Mouse (Mus musculus): ENCODE results near the gene Bloc1s3. TPM values are rescaled to one million over a fixed set of nuclear protein-coding genes. Genes with fewer than 3 reads are reported as not detected.

Gene Bloc1s3
- polyA plus RNA-seq, 1 experiment: 3.7 TPM

DNA sequence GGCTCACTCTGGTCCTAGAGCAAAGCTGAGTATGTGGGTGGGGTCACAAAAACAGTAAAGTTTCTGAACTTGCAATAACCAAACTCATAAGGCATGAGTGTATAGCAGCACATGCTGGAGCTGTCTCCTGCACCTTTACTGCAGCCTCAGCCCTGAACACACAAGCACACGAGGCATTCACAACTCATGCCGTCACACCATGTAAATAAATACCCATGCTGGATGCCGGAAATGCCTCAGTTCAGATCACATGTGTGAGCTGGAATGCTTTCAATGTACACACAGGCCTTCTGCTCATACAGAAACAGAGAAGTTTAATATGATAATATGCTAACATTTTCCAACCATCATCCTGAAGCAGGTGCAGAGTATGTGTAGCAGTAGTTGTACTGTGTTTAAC lies 37.8 kb upstream of the Bloc1s3 start:
- no peaks in the 10 kb centered on the region for H3K27me3 ChIP-seq (ENCODE audit: control insufficient read depth, insufficient read depth, low read length)
- no peak overlapping the region for H3K4me3 ChIP-seq (ENCODE audit: control insufficient read depth, low read depth, low read length)
- no peaks in the 10 kb centered on the region for H3K36me3 ChIP-seq (ENCODE audit: control insufficient read depth, insufficient read depth, low read length)
- TF ChIP-seq CTCF (IDR thresholded peaks at IDR 0.05; ENCODE audit: control insufficient read depth, insufficient read depth, insufficient replicate concordance, low read depth, low read length) (no peak), POLR2A (IDR thresholded peaks at IDR 0.05; ENCODE audit: control insufficient read depth, low read depth, low read length) (no peak)
- peaks cover 4% of the 10 kb centered on the region for H3K4me1 ChIP-seq (ENCODE audit: control insufficient read depth, insufficient read depth, low read length)
- H3K27ac ChIP-seq (ENCODE audit: control insufficient read depth, insufficient read depth, low read depth, low read length): no peak overlapping the region

DNA sequence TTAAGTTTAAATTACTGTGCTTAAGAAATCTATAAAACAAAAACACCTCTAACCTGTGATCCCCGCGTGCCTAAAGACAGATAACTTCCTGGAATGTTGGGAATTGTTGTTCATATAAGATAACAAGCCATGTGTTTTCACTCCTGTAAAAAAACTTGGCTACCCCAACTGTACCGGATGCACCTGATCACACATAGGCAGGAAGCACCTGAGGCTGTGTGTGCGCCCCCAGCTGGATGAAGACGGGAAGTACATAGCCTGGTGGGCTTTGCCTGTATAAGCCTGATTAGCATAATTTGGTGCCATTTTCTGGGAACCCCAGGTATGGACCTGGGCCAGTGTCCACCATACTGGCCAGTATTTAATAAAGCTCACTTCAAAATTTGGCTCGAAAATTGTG lies 35.4 kb upstream of the Bloc1s3 start:
- no peak overlapping the region for H3K4me3 ChIP-seq (ENCODE audit: control insufficient read depth, low read depth, low read length)
- peaks cover 4% of the 10 kb centered on the region for H3K4me1 ChIP-seq (ENCODE audit: control insufficient read depth, insufficient read depth, low read length)
- H3K36me3 ChIP-seq (ENCODE audit: control insufficient read depth, insufficient read depth, low read length): no peaks in the 10 kb centered on the region
- H3K27me3 ChIP-seq (ENCODE audit: control insufficient read depth, insufficient read depth, low read length): no peaks in the 10 kb centered on the region
- TF ChIP-seq POLR2A (IDR thresholded peaks at IDR 0.05; ENCODE audit: control insufficient read depth, low read depth, low read length): no peak
- TF ChIP-seq CTCF (IDR thresholded peaks at IDR 0.05; ENCODE audit: control insufficient read depth, insufficient read depth, insufficient replicate concordance, low read depth, low read length): peak; percentile 40; the same call in 1 of the 2 replicates
- no peak overlapping the region for H3K27ac ChIP-seq (ENCODE audit: control insufficient read depth, insufficient read depth, low read depth, low read length)

DNA sequence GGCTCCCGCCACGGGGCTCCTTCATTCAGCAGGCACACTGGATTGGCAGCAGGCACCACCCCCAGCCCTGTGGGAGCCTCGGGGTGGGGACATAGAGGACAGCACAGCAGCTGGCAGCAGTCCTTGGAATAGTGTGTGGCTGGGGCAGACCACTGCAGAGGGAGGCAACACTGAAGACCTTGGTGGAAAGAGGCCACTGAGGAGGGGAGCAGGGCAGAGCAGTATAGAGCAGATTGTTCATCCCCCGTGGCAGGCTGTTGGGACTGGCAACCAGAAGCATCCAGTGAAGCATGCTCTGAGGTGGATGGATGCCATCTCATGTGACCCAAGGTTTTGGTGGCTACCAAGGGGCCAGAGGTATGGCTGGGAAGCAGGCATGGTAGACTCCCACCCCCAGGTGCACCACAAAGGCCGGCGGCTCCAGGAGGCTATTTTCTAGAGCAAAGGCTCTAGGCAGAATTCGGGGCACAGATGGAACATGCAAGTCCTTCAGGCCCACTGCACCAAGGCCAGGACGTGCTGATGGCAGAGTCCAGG lies 34.1 kb upstream of the Bloc1s3 start:
- Histone ChIP-seq H3K4me3 (ENCODE audit: control insufficient read depth, low read depth, low read length) (no peak overlapping the region), H3K27me3 (ENCODE audit: control insufficient read depth, insufficient read depth, low read length) (no peaks in the 10 kb centered on the region), H3K27ac (ENCODE audit: control insufficient read depth, insufficient read depth, low read depth, low read length) (no peak overlapping the region), H3K4me1 (ENCODE audit: control insufficient read depth, insufficient read depth, low read length) (peaks cover 4% of the 10 kb centered on the region), H3K36me3 (ENCODE audit: control insufficient read depth, insufficient read depth, low read length) (no peaks in the 10 kb centered on the region)
- TF ChIP-seq CTCF (IDR thresholded peaks at IDR 0.05; ENCODE audit: control insufficient read depth, insufficient read depth, insufficient replicate concordance, low read depth, low read length) (no peak), POLR2A (IDR thresholded peaks at IDR 0.05; ENCODE audit: control insufficient read depth, low read depth, low read length) (no peak)

- Histone ChIP-seq H3K27ac (ENCODE audit: control insufficient read depth, insufficient read depth, low read depth, low read length) (no peak overlapping the region), H3K4me1 (ENCODE audit: control insufficient read depth, insufficient read depth, low read length) (peaks cover 4% of the 10 kb centered on the region), H3K27me3 (ENCODE audit: control insufficient read depth, insufficient read depth, low read length) (no peaks in the 10 kb centered on the region), H3K36me3 (ENCODE audit: control insufficient read depth, insufficient read depth, low read length) (no peaks in the 10 kb centered on the region), H3K4me3 (ENCODE audit: control insufficient read depth, low read depth, low read length) (no peak overlapping the region)
- TF ChIP-seq CTCF (IDR thresholded peaks at IDR 0.05; ENCODE audit: control insufficient read depth, insufficient read depth, insufficient replicate concordance, low read depth, low read length) (no peak), POLR2A (IDR thresholded peaks at IDR 0.05; ENCODE audit: control insufficient read depth, low read depth, low read length) (no peak)
Observed at GRCm38 (mm10) chr7:19541681-19542154, 33.6 kb upstream of the Bloc1s3 start.

- no peaks in the 10 kb centered on the region for H3K36me3 ChIP-seq (ENCODE audit: control insufficient read depth, insufficient read depth, low read length)
Observed at GRCm38 (mm10) chr7:19540771-19541566, 32.8 kb upstream of the Bloc1s3 start.

GRCm38 (mm10) chr7:19534676-19535075 lies 26.5 kb upstream of the Bloc1s3 start:
- no peaks in the 10 kb centered on the region for H3K27me3 ChIP-seq (ENCODE audit: control insufficient read depth, insufficient read depth, low read length)
- H3K4me3 ChIP-seq (ENCODE audit: control insufficient read depth, low read depth, low read length): no peak overlapping the region
- no peak overlapping the region for H3K27ac ChIP-seq (ENCODE audit: control insufficient read depth, insufficient read depth, low read depth, low read length)
- no peak for TF ChIP-seq CTCF (IDR thresholded peaks at IDR 0.05; ENCODE audit: control insufficient read depth, insufficient read depth, insufficient replicate concordance, low read depth, low read length)
- TF ChIP-seq POLR2A (IDR thresholded peaks at IDR 0.05; ENCODE audit: control insufficient read depth, low read depth, low read length): no peak
- no peaks in the 10 kb centered on the region for H3K4me1 ChIP-seq (ENCODE audit: control insufficient read depth, insufficient read depth, low read length)
- H3K36me3 ChIP-seq (ENCODE audit: control insufficient read depth, insufficient read depth, low read length): no peaks in the 10 kb centered on the region; the same call in none of the 2 replicates

More at GRCm38 (mm10) chr7:19540771-19541566, 32.8 kb upstream of the Bloc1s3 start:
- H3K4me3 ChIP-seq (ENCODE audit: control insufficient read depth, low read depth, low read length): no peak overlapping the region
- TF ChIP-seq CTCF (IDR thresholded peaks at IDR 0.05; ENCODE audit: control insufficient read depth, insufficient read depth, insufficient replicate concordance, low read depth, low read length): no peak
- no peak for TF ChIP-seq POLR2A (IDR thresholded peaks at IDR 0.05; ENCODE audit: control insufficient read depth, low read depth, low read length)
- H3K27me3 ChIP-seq (ENCODE audit: control insufficient read depth, insufficient read depth, low read length): no peaks in the 10 kb centered on the region
- peaks cover 4% of the 10 kb centered on the region for H3K4me1 ChIP-seq (ENCODE audit: control insufficient read depth, insufficient read depth, low read length)
- no peak overlapping the region for H3K27ac ChIP-seq (ENCODE audit: control insufficient read depth, insufficient read depth, low read depth, low read length)

DNA sequence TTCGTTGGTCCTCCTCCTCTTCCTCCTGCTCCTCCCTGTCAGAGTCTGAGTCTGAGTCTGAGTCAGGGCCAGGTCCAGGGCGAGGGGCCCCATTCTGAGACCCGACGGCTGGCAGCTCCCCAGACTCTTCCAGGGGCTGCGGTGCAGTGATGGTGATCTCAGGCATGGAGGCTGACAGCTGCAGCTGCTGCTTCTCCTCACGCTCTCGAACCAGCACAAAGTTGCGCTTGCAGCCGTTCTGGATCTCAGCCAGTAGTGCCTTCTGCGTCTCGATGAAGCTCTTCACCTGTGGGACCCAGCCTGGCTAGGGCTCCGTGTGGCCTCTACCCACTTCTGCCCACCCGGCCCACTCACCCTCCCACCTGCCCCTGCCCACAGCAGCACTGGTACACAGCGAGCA lies 24.1 kb upstream of the Bloc1s3 start:
- H3K27ac ChIP-seq (ENCODE audit: control insufficient read depth, insufficient read depth, low read depth, low read length): no peak overlapping the region
- no peaks in the 10 kb centered on the region; the same call in none of the 2 replicates for H3K36me3 ChIP-seq (ENCODE audit: control insufficient read depth, insufficient read depth, low read length)
- no peak overlapping the region for H3K4me3 ChIP-seq (ENCODE audit: control insufficient read depth, low read depth, low read length)
- no peaks in the 10 kb centered on the region for H3K4me1 ChIP-seq (ENCODE audit: control insufficient read depth, insufficient read depth, low read length)
- H3K27me3 ChIP-seq (ENCODE audit: control insufficient read depth, insufficient read depth, low read length): no peaks in the 10 kb centered on the region
- TF ChIP-seq CTCF (IDR thresholded peaks at IDR 0.05; ENCODE audit: control insufficient read depth, insufficient read depth, insufficient replicate concordance, low read depth, low read length) (no peak), POLR2A (IDR thresholded peaks at IDR 0.05; ENCODE audit: control insufficient read depth, low read depth, low read length) (no peak)

All from testis, adult 2 months (tissue).